Mouse (Mus musculus): ENCODE data around the gene Ndufc1.

DNA sequence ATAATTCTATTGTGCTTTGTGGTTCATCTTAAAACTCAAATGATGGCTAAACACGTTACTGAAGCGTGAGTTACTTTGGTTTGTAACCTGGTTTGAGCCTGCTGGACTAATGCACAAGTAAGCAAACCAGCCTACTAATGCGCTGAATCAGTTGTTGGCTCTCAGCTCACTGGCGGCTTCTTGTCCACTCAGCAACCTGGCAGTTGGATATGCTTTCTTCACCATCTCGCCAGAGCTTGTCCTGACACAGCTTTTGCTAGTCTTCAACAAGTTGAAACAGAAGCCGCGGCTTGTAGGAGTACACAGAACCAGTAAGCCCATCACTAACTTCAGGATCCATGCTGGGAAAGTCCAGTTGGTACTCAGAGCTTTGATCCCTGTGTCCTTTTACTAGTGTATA, 3.7 kb upstream of the Ndufc1 start:
- TF ChIP-seq CTCF (IDR thresholded peaks at IDR 0.05; ENCODE audit: low read depth), result no peak
- TF ChIP-seq EP300 (IDR thresholded peaks at IDR 0.05; ENCODE audit: low read depth), result no peak
